Mouse (Mus musculus) spleen, embryonic (tissue): ENCODE results near the gene E130114P18Rik.

Experiments used
- CTCF ChIA-PET: fragments of 350-600 bp; sonication (Branson Sonifier 250); formaldehyde crosslinking; loops from one replicate; lab custom pipeline; 2022; lab: Charles Lee

E130114P18Rik gene

DNA sequence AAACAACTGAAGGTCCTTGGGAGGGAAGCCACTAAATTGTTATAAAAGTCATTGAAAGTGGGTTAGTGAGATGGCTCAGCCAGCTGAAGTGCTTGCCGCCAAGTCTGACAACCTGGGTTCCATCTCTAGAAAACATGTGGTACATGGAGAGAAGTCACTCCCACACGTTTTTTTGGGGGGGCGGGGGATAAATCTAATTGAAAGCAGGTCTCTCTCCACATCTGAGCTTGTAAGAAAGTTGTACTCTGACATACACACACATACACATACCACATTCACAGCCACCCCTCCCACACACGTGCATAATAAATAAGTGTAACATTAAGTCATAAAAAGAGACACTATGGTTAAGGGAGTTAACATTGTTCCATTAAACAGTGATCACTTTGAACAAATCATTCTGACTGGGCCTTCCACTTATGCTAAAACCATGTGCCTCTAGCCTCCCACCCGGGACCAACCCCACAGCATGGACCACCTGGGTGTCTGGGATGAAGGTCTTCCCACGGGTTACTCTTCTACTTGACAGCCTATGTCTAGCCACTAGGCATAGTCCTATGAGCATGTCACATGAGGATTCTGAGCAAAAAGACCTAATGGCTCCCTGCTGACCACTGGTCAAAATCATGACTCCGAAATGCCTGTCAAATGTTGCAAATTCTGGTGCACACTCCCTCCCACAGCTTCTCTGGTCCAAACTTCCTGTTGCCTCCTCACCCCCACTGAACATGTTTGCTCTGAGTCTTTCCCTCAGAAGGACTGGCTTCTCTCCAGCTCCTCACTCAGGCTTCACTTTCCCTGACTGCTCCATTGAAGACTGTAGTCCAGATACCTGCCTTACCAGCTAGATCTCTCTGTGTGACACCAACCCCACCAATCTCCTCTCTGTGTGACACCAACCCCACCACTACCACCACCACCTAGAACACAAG is 80.9 kb downstream of the E130114P18Rik start:
- CTCF ChIA-PET: interaction anchor here (0.6 kb wide), 1 partner anchor 50 kb away, joined by 4 read pairs; no protein-coding TSS in a partner anchor

GRCm38 (mm10) chr4:97695414-97696040 is 82.4 kb downstream of the E130114P18Rik start:
- CTCF ChIA-PET: no interaction called here

DNA sequence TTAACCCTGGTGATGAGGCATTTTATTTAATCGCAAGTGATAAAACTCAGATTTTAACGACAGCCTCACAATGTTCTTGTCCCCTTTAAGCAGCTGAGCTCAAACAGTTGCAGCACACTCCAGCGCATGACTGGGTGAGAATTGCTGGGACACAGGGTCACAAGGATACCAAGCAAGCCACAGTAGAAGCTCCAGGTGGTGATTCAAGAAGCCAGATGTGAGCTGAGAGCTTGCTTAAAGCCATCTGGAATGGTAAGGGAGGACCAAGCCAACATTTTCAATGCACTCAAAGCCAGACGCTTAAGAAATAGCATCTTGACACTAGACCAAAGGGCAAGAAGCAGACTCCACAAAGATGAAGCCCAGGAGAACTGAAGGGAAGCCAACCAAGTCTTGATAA is 83.9 kb downstream of the E130114P18Rik start:
- CTCF ChIA-PET: no interaction called here

DNA sequence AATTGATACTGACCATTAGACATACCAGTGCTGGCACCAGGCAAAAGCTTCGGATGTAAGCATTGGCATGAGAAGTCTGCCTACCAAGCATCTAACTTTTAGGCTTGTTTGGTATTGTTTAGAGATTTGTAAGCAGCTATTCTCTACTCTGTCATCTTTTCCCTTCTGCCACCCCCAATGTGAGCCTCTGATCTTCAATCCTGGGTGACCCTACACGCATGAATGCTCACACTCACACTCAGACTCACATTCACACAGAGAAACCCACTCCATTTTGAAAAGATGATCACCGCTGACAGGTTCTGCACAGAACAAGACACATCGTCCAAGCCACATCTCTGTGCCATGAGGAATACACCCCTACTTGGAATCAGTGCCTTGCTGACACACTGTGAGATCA is 84.8 kb downstream of the E130114P18Rik start:
- CTCF ChIA-PET: no interaction called here

DNA sequence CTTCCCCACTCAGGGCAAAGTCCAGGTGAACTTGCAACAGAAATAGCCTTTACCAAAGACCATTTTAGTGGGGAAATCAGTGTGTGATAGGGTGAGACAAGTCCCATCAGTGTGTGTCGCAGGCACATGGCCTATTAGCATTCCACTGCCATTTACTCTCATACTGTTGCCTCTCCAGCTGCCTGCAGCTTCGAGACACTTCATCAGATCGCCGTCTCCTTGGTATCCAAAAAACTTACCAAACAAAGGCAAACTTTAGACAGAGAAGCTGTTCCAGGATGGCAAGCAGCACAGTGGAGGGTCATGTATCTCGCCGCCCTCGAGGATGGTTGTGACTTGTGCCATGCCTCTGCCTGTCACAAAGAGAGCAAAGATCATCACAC is 87.5 kb downstream of the E130114P18Rik start:
- CTCF ChIA-PET: no interaction called here

DNA sequence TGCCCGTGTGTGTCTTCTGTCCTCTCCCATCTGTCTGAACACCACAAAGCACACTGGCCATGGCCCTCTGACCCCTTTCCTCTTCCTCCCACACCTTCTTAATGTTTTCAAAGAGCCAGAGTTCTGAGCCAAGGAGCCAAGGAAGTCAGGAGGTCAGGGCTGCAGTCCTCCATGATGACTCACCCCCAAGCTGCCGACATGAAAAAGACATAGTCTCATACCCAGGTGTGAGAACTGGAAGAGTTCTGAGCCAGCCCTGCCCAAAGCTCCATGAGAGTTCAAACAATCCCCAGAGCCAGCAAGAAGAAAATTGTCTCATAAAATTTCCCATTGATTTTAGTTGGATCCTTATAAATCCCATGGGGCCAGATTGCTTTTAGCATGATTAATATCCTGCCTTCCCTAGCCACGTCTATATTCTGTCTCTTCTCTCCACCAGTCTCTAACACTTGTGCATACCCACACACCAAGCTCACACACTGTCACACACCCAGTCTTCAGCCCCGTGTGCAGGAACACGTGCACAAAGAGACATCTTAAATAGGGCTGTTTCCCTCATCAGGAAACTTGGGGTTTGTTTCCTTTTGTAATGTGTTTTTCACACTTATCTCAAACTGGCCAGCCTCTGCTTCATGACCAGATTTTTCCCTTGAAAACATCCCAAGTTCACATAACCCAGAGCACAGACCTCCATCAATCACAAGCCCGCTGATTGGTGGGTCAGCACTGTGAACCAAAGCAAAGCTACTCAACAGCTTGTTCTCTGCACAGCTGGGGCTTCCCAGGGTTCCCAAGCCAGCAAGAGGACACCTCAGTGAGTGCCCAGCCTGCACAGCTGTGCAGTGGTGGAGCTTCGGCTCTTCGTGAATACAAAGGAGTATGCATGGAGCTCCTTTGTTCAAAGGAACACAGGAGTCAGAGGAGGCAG is 88.2 kb downstream of the E130114P18Rik start:
- CTCF ChIA-PET: no interaction called here

DNA sequence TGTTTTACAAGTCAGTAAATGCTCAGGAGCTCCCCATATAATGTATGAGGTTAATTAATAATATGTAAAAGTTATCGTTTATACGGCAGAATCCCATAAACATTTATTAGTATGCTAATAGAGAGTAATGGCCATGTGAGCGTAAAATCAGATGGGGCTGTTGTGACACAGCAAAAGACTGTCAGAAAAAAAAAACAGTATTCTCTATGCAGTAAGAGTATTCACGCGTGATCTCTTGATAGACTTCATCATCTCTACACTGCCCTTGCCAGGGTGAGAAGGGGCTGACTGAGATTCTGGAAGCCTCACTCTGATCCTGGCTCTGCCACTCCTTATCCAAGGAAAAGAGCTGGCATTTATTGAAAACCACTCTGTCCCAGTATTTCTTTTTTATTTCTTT is 91.9 kb downstream of the E130114P18Rik start:
- CTCF ChIA-PET: no interaction called here

GRCm38 (mm10) chr4:97676579-97676937 is 101.3 kb downstream of the E130114P18Rik start:
- CTCF ChIA-PET: no interaction called here

DNA sequence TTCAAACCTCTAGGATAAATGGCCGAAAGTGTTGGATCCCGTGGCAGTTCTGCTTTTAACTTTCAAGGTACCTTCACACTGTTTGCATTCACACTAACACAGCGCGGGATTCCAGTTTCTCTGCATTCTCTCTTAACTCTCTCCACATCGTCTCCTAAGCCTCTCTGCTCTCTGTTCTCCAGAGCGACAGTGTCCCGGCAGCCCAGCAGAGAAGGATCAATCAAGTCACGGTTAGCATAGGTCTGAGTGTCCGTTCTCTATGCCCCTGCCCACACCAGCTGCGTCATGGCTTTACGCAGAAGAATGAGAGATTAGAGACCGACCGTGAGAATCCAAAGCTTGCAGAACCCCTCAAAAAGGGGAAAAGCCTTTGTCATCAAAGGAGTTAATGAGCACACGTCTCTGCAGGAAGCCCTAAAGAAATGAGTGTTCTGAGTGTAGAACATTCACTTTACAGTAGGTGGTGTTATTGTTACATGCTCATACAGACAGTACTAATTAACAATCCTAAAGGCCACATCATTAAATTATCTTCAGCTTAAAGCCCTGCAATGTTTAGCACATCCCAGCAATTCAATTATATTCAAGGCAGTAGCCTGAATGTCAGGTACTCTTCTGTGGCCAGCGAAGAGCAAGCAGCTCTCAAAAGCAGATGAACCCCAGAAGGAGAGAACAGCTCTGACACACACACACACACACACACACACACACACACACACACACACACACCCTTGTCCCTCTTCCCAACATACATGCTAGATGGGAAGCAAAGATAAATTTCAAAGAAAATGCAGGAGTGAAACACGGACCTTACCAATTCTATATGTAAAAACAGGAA is 101.9 kb downstream of the E130114P18Rik start:
- CTCF ChIA-PET: no interaction called here

GRCm38 (mm10) chr4:97673854-97674510 is 103.9 kb downstream of the E130114P18Rik start:
- CTCF ChIA-PET: interaction anchor here (0.6 kb wide), 1 partner anchor 20 kb away, joined by 3 read pairs; no protein-coding TSS in a partner anchor

DNA sequence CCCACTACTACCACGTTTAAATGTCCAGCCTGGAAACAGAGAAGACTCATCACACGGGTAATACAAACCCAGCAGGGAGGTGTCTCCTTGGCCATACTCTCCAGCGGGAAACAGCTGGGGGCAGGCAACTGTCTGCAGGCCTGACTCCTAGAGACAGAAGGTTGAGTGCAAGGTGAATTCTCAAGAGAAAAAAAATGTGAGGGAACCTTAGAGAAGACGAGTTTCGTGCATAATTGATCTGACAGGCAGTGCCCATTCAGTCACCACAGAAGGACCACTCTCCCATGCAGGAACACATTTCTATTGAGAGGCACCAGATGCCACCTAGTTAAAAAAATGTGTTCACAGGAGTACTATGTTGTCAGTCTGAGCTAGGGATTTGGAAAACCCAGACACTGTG is 105.4 kb downstream of the E130114P18Rik start:
- CTCF ChIA-PET: no interaction called here

DNA sequence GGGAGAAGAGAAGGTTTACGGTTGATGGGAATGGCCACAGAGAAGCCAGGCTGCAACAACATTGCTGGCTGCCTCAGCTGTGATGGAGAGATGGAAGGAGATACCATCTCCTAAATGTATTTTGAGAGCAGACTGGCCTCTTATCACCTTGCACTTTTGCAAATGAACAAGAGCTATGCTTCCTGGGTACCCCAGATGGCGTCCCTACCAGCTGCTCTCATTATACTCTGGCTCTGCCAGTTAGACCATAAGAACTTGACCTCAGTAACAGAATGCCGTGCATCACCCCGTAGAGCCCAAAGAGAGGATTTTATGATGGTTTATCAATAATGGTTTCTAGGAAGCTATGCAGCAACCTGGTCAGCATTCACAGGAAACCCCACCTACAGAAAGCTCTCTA is 106.0 kb downstream of the E130114P18Rik start:
- CTCF ChIA-PET: no interaction called here

- CTCF ChIA-PET: no interaction called here
Observed at GRCm38 (mm10) chr4:97670418-97670817, 107.5 kb downstream of the E130114P18Rik start.

GRCm38 (mm10) chr4:97669808-97670207 is 108.1 kb downstream of the E130114P18Rik start:
- CTCF ChIA-PET: no interaction called here

DNA sequence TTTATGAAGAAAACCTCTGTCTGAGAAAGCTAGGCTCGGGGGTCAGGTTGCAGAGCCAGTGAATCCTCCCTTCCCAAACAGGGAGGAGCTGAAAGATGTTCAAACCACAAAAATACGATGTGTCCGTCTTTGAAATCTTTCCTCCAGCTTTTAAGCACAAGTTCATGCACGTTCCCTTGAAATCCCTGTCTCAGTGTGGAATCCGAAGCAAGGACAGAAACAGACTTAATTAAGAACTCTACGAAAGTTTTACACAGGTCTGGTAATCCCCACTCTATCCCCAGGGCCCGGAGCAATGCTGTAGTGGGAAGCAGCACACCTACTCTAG is 112.5 kb downstream of the E130114P18Rik start:
- CTCF ChIA-PET: no interaction called here

- CTCF ChIA-PET: no interaction called here
Observed at GRCm38 (mm10) chr4:97664738-97665427, 113.0 kb downstream of the E130114P18Rik start.

DNA sequence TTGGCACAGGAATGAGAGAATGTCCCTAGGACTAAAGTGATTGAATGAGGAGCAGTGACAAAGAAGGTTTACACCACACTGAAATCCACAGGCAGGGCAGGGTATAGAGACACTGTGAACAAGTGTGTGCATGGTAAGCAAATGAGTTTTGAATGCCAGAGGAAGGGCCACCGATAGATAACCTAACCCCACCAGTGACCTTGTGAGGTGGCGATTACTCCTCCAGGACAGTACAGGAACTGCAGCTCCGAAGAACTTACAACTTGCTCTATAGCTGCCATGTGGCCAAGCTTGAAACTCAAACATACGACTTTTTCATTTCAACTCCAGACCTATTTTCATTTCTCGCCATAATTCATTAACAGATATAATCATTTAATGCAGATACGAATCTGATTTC is 114.0 kb downstream of the E130114P18Rik start:
- CTCF ChIA-PET: no interaction called here

DNA sequence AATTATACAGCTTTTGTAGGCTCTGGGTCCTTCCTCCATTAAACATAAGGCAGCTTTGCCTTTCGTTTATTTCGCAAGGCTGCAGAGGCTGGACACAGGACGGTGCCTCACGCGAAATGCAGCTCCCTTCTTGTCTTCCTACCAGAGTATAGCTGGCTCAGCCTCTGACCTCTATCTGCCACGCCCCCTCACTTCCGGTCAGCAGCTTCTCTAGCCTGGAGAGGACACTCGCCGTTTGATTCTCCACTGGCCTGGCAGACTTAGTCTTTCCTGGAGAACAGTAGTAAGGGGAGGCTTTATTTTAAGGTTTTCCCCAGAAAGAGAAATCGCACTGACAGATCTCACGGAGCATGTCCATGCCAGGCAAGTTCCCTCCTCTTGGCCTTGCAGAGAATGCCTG is 115.0 kb downstream of the E130114P18Rik start:
- CTCF ChIA-PET: no interaction called here

DNA sequence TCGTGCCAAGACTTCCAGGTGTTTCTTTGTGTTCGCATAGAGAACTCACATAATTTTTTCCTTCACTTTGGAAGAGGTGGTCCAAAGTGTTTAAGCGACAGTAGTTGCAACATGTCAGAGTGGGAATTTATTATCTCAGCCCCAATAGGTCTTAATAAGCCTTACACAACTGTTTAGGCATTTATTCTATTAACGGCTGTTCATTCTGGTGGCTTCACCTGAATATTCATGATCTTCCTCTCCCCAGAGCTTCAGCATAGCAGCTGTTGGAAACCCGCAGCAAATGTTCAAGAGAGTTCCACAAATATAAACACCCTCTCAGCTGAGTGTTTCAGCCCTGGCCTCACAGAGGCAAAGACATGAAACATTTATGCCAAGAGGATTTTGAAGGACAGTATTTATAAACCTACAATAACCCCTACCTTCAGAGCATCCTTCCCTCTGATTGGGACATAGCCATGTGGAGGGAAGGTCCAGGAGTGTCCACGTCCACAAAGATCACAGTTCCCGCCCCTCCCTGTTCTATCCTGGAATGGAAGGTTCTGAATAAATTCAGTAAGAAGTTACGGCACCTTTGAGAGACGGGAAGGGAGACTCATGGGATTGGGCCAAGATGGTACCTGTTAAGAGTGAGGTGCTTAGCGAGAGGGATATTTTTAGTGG is 116.1 kb downstream of the E130114P18Rik start:
- CTCF ChIA-PET: no interaction called here
